Mouse (Mus musculus): ENCODE data around the gene Srsf4. TPM values are rescaled to one million over a fixed set of nuclear protein-coding genes. Genes with fewer than 3 reads are reported as not detected.

The Srsf4 gene
- 87.0 and 94.2 TPM in 2 replicates for polyA plus RNA-seq (2014; fragmentation: Nextera tagmentation; extraction: Ambion mirVana)

GRCm38 (mm10) chr4:131873293-131874168 is at the start of gene Srsf4:
Srsf4 (plus strand) TSS chr4:131873617.
- H3K9ac ChIP-seq: peak within 1 kb of the TSS; percentile 99
- peak; percentile 95 for ATAC-seq (ENCODE audit: low FRiP score)
- no peaks in the 10 kb centered on the region for H3K9me3 ChIP-seq (ENCODE audit: control insufficient read depth, low read length)
- H3K27me3 ChIP-seq (ENCODE audit: control insufficient read depth, insufficient read depth, low read length): no peaks in the 10 kb centered on the region
- under 1% methylated on average over 92 of the region's 116 CpGs for WGBS
- peak within 1 kb of the TSS; percentile 96 for H3K4me3 ChIP-seq (replicated peaks; ENCODE audit: low read length)
- DNase-seq (ENCODE audit: low spot score): peak; percentile 96
- peak within 1 kb of the TSS; percentile 97 for H3K4me2 ChIP-seq (replicated peaks)
- H3K4me1 ChIP-seq (replicated peaks; ENCODE audit: control insufficient read depth, insufficient read depth, low read length): peaks cover 40% of the 10 kb centered on the region
- peak within 1 kb of the TSS; percentile 99 for H3K27ac ChIP-seq
- H3K36me3 ChIP-seq (replicated peaks; ENCODE audit: control insufficient read depth, insufficient read depth): no peaks in the 10 kb centered on the region

GRCm38 (mm10) chr4:131824939-131825338 is 48.5 kb upstream of the Srsf4 start:
- no peaks in the 10 kb centered on the region for H3K9me3 ChIP-seq (ENCODE audit: control insufficient read depth, low read length)
- H3K4me1 ChIP-seq (replicated peaks; ENCODE audit: control insufficient read depth, insufficient read depth, low read length): peaks cover 12% of the 10 kb centered on the region
- ATAC-seq (ENCODE audit: low FRiP score) (no peak), DNase-seq (ENCODE audit: low spot score) (no peak)
- 18% methylated on average over 3 of the region's 3 CpGs for WGBS
- no peak overlapping the region for H3K9ac ChIP-seq
- no peak overlapping the region for H3K27ac ChIP-seq
- no peak overlapping the region for H3K4me3 ChIP-seq (replicated peaks; ENCODE audit: low read length)
- no peaks in the 10 kb centered on the region for H3K36me3 ChIP-seq (replicated peaks; ENCODE audit: control insufficient read depth, insufficient read depth)
- no peaks in the 10 kb centered on the region; the same call in 1 of the 2 replicates for H3K27me3 ChIP-seq (ENCODE audit: control insufficient read depth, insufficient read depth, low read length)
- H3K4me2 ChIP-seq (replicated peaks): no peak overlapping the region

GRCm38 (mm10) chr4:131825830-131826229 is 47.6 kb upstream of the Srsf4 start:
- Histone ChIP-seq H3K9ac (no peak overlapping the region), H3K4me3 (replicated peaks; ENCODE audit: low read length) (no peak overlapping the region), H3K4me1 (replicated peaks; ENCODE audit: control insufficient read depth, insufficient read depth, low read length) (peaks cover 10% of the 10 kb centered on the region), H3K9me3 (ENCODE audit: control insufficient read depth, low read length) (no peaks in the 10 kb centered on the region), H3K27ac (no peak overlapping the region), H3K27me3 (ENCODE audit: control insufficient read depth, insufficient read depth, low read length) (no peaks in the 10 kb centered on the region), H3K36me3 (replicated peaks; ENCODE audit: control insufficient read depth, insufficient read depth) (no peaks in the 10 kb centered on the region), H3K4me2 (replicated peaks) (no peak overlapping the region)
- no peak for DNase-seq (ENCODE audit: low spot score)
- ATAC-seq (ENCODE audit: low FRiP score): no peak
- 49% methylated on average over 8 of the region's 8 CpGs for WGBS

- no peaks in the 10 kb centered on the region for H3K9me3 ChIP-seq (ENCODE audit: control insufficient read depth, low read length)
- DNase-seq (ENCODE audit: low spot score) (no peak), ATAC-seq (ENCODE audit: low FRiP score) (0 out of 2 replicates have a peak, but pooled peaks have one; percentile 17)
- no peaks in the 10 kb centered on the region for H3K27me3 ChIP-seq (ENCODE audit: control insufficient read depth, insufficient read depth, low read length)
- H3K4me1 ChIP-seq (replicated peaks; ENCODE audit: control insufficient read depth, insufficient read depth, low read length): no peaks in the 10 kb centered on the region; the same call in 1 of the 2 replicates
- no peaks in the 10 kb centered on the region for H3K36me3 ChIP-seq (replicated peaks; ENCODE audit: control insufficient read depth, insufficient read depth)
- H3K4me2 ChIP-seq (replicated peaks): no peak overlapping the region
- H3K27ac ChIP-seq: no peak overlapping the region
- H3K9ac ChIP-seq: no peak overlapping the region
- no peak overlapping the region for H3K4me3 ChIP-seq (replicated peaks; ENCODE audit: low read length)
- WGBS: 17% methylated on average over 6 of the region's 6 CpGs
Observed at GRCm38 (mm10) chr4:131826905-131827304, 46.5 kb upstream of the Srsf4 start.

GRCm38 (mm10) chr4:131829123-131829522 is 44.3 kb upstream of the Srsf4 start:
- WGBS: 82% methylated on average over 8 of the region's 8 CpGs
- no peak overlapping the region for H3K9ac ChIP-seq

GRCm38 (mm10) chr4:131831546-131832045 is 41.8 kb upstream of the Srsf4 start:
- WGBS: 81% methylated on average over 5 of the region's 5 CpGs
- DNase-seq (ENCODE audit: low spot score): no peak
- no peak for ATAC-seq (ENCODE audit: low FRiP score)
- H3K4me3 ChIP-seq (replicated peaks; ENCODE audit: low read length): no peak overlapping the region
- H3K27me3 ChIP-seq (ENCODE audit: control insufficient read depth, insufficient read depth, low read length): peaks cover 22% of the 10 kb centered on the region
- H3K27ac ChIP-seq: no peak overlapping the region
- no peak overlapping the region for H3K4me2 ChIP-seq (replicated peaks)
- no peaks in the 10 kb centered on the region for H3K9me3 ChIP-seq (ENCODE audit: control insufficient read depth, low read length)
- H3K36me3 ChIP-seq (replicated peaks; ENCODE audit: control insufficient read depth, insufficient read depth): no peaks in the 10 kb centered on the region
- H3K9ac ChIP-seq: no peak overlapping the region
- H3K4me1 ChIP-seq (replicated peaks; ENCODE audit: control insufficient read depth, insufficient read depth, low read length): peaks cover 5% of the 10 kb centered on the region; the same call in 1 of the 2 replicates

More at GRCm38 (mm10) chr4:131829123-131829522, 44.3 kb upstream of the Srsf4 start:
- no peaks in the 10 kb centered on the region for H3K36me3 ChIP-seq (replicated peaks; ENCODE audit: control insufficient read depth, insufficient read depth)
- DNase-seq (ENCODE audit: low spot score) (no peak), ATAC-seq (ENCODE audit: low FRiP score) (no peak)
- H3K4me3 ChIP-seq (replicated peaks; ENCODE audit: low read length): no peak overlapping the region
- no peaks in the 10 kb centered on the region; the same call in 1 of the 2 replicates for H3K4me1 ChIP-seq (replicated peaks; ENCODE audit: control insufficient read depth, insufficient read depth, low read length)
- no peaks in the 10 kb centered on the region for H3K9me3 ChIP-seq (ENCODE audit: control insufficient read depth, low read length)
- no peak overlapping the region for H3K4me2 ChIP-seq (replicated peaks)
- H3K27me3 ChIP-seq (ENCODE audit: control insufficient read depth, insufficient read depth, low read length): no peaks in the 10 kb centered on the region
- no peak overlapping the region for H3K27ac ChIP-seq

GRCm38 (mm10) chr4:131832759-131833407 is 40.5 kb upstream of the Srsf4 start:
- peaks cover 34% of the 10 kb centered on the region for H3K27me3 ChIP-seq (ENCODE audit: control insufficient read depth, insufficient read depth, low read length)
- ATAC-seq (ENCODE audit: low FRiP score): no peak
- peaks cover 7% of the 10 kb centered on the region; the same call in 1 of the 2 replicates for H3K4me1 ChIP-seq (replicated peaks; ENCODE audit: control insufficient read depth, insufficient read depth, low read length)
- no peaks in the 10 kb centered on the region for H3K9me3 ChIP-seq (ENCODE audit: control insufficient read depth, low read length)
- H3K36me3 ChIP-seq (replicated peaks; ENCODE audit: control insufficient read depth, insufficient read depth): no peaks in the 10 kb centered on the region
- no peak overlapping the region for H3K4me3 ChIP-seq (replicated peaks; ENCODE audit: low read length)
- no peak overlapping the region for H3K27ac ChIP-seq
- no peak for DNase-seq (ENCODE audit: low spot score)
- no peak overlapping the region for H3K9ac ChIP-seq
- WGBS: 83% methylated on average over 3 of the region's 3 CpGs
- no peak overlapping the region for H3K4me2 ChIP-seq (replicated peaks)

GRCm38 (mm10) chr4:131833971-131834609 is 39.3 kb upstream of the Srsf4 start:
- H3K36me3 ChIP-seq (replicated peaks; ENCODE audit: control insufficient read depth, insufficient read depth): no peaks in the 10 kb centered on the region
- H3K9ac ChIP-seq: no peak overlapping the region
- H3K27ac ChIP-seq: no peak overlapping the region
- H3K9me3 ChIP-seq (ENCODE audit: control insufficient read depth, low read length): no peaks in the 10 kb centered on the region
- 33% methylated on average over 9 of the region's 9 CpGs for WGBS
- H3K27me3 ChIP-seq (ENCODE audit: control insufficient read depth, insufficient read depth, low read length): peaks cover 34% of the 10 kb centered on the region
- peaks cover 7% of the 10 kb centered on the region; the same call in 1 of the 2 replicates for H3K4me1 ChIP-seq (replicated peaks; ENCODE audit: control insufficient read depth, insufficient read depth, low read length)
- no peak overlapping the region for H3K4me3 ChIP-seq (replicated peaks; ENCODE audit: low read length)
- H3K4me2 ChIP-seq (replicated peaks): no peak overlapping the region
- ATAC-seq (ENCODE audit: low FRiP score): no peak
- DNase-seq (ENCODE audit: low spot score): peak; percentile 70
